Comparison of ENCODE assay signal across 19 mouse cellular contexts in genomic region chr17:58924754-58925546, GRCm38 (mm10).
DNase-seq lines count a peak whose midpoint lies in the region; ATAC-seq and TF ChIP-seq lines count a peak whose summit lies in the region.
"Had no signal": no experiment of that assay in that cellular context is flagged by ENCODE, and none has a peak within 500 bp of the region (broad histone marks: within the 10 kb centered on the region; RNA-seq: fewer than 3 reads in every experiment).

No protein-coding gene starts in this region.

- peak; percentile 6 to 18 for DNase-seq in spleen, postnatal 36 days (ENCODE audit: low spot score in 2 of 2)
- no peak for DNase-seq in spleen, adult 12 weeks (ENCODE audit: low spot score)
- DNase-seq in liver, embryonic 14.5 days (ENCODE audit: low read depth in 3 of 3, low spot score in 3 of 3) = peak; percentile 64 to 67 (median 66)
- no peak for DNase-seq in hindbrain, embryonic 14.5 days (ENCODE audit: low spot score)
- no peak for DNase-seq in heart, adult 11 months
- DNase-seq in ovary, adult 18-20 months (ENCODE audit: low spot score) = no peak
- DNase-seq: cerebellum, adult 8-10 months; heart, adult 2 months; kidney, postnatal 36 days; layer of hippocampus, adult 9-11 months; lung, adult 2 months; right cerebral cortex, postnatal 14 days had no signal

- H3K27me3 ChIP-seq in liver, embryonic 14.5 days (ENCODE audit: control insufficient read depth, insufficient read depth, low read length) = no peaks in the 10 kb centered on the region
- no peaks in the 10 kb centered on the region for H3K27me3 ChIP-seq in hindbrain, embryonic 14.5 days (ENCODE audit: control insufficient read depth, insufficient read depth, low read length)
- H3K27me3 ChIP-seq: CH12.LX; heart, embryonic 15.5 days; midbrain, embryonic 15.5 days had no signal

- H3K9me3 ChIP-seq in liver, embryonic 14.5 days (ENCODE audit: control insufficient read depth, low read length) = no peaks in the 10 kb centered on the region
- no peaks in the 10 kb centered on the region for H3K9me3 ChIP-seq in hindbrain, embryonic 14.5 days (ENCODE audit: control insufficient read depth, low read length)
- H3K9me3 ChIP-seq: heart, embryonic 15.5 days; midbrain, embryonic 15.5 days had no signal

- H3K4me1 ChIP-seq in liver, embryonic 14.5 days (replicated peaks; ENCODE audit: control insufficient read depth in 2 of 2, insufficient read depth in 2 of 2, low read length in 1 of 2) = peaks cover 19 to 24% of the 10 kb centered on the region in 2 experiments
- peaks cover 5% of the 10 kb centered on the region; the same call in 1 of the 2 replicates for H3K4me1 ChIP-seq in hindbrain, embryonic 14.5 days (replicated peaks; ENCODE audit: control insufficient read depth, insufficient read depth, low read length)
- H3K4me1 ChIP-seq: heart, embryonic 15.5 days; midbrain, embryonic 15.5 days had no signal

- peak overlapping the region; percentile 59 for H3K4me2 ChIP-seq in liver, embryonic 14.5 days (ENCODE audit: low read depth)
- no peak overlapping the region for H3K4me2 ChIP-seq in hindbrain, embryonic 14.5 days (replicated peaks)
- H3K4me2 ChIP-seq: heart, embryonic 15.5 days; midbrain, embryonic 15.5 days had no signal

- TF ChIP-seq EP300 in liver, embryonic 14.5 days (IDR thresholded peaks at IDR 0.05; ENCODE audit: low read depth) = peak; percentile 89

- peak; percentile 87 for ATAC-seq in erythroid progenitor cell, adult 5-6 weeks (replicated peaks; ENCODE audit: low FRiP score, poor library complexity, severe bottlenecking)
- ATAC-seq in liver, embryonic 14.5 days (ENCODE audit: insufficient read depth) = peak; percentile 96
- peak; percentile 93 for ATAC-seq in megakaryocyte-erythroid progenitor cell, adult 5-6 weeks (replicated peaks; ENCODE audit: low FRiP score, low TSS enrichment, poor library complexity, severe bottlenecking)
- no peak for ATAC-seq in hindbrain, embryonic 14.5 days (ENCODE audit: low FRiP score)

- peak overlapping the region; percentile 43; the same call in 1 of the 2 replicates for H3K9ac ChIP-seq in liver, embryonic 14.5 days (replicated peaks)
- H3K9ac ChIP-seq in hindbrain, embryonic 14.5 days = no peak overlapping the region
- H3K9ac ChIP-seq: heart, embryonic 15.5 days; midbrain, embryonic 15.5 days had no signal

- 12% methylated on average over 10 of the region's 10 CpGs for WGBS in liver, embryonic 14.5 days (ENCODE audit: insufficient replicate concordance)
- WGBS in hindbrain, embryonic 14.5 days = 69% methylated on average over 10 of the region's 10 CpGs

- peak overlapping the region; percentile 75 for H3K27ac ChIP-seq in liver, embryonic 14.5 days
- no peak overlapping the region for H3K27ac ChIP-seq in hindbrain, embryonic 14.5 days
- H3K27ac ChIP-seq: heart, adult 2 months; heart, embryonic 15.5 days; midbrain, embryonic 15.5 days; stomach, postnatal 0 days had no signal

- TF ChIP-seq CTCF in liver, embryonic 14.5 days (IDR thresholded peaks at IDR 0.05; ENCODE audit: low read depth) = no peak

- no peaks in the 10 kb centered on the region for H3K36me3 ChIP-seq in liver, embryonic 14.5 days (replicated peaks; ENCODE audit: control insufficient read depth, insufficient read depth, low read depth)
- no peaks in the 10 kb centered on the region for H3K36me3 ChIP-seq in hindbrain, embryonic 14.5 days (replicated peaks; ENCODE audit: control insufficient read depth, insufficient read depth)
- H3K36me3 ChIP-seq: heart, embryonic 15.5 days; midbrain, embryonic 15.5 days had no signal

- H3K4me3 ChIP-seq in liver, embryonic 14.5 days (ENCODE audit: insufficient read depth in 1 of 2, low read depth in 2 of 2, low read length in 2 of 2) = no peak overlapping the region
- no peak overlapping the region for H3K4me3 ChIP-seq in hindbrain, embryonic 14.5 days (replicated peaks; ENCODE audit: low read length)
- H3K4me3 ChIP-seq: heart, adult 2 months; heart, embryonic 15.5 days; midbrain, embryonic 15.5 days; myocyte had no signal

Comparison
In these comparisons a context has a peak if more than half of its experiments do, and no peak if none do; other contexts are left out.
1. DNase-seq: peak in spleen, postnatal 36 days (2 of 2) and liver, embryonic 14.5 days (3 of 3); none in spleen, adult 12 weeks (single experiment), hindbrain, embryonic 14.5 days (single experiment), heart, adult 11 months (single experiment) and ovary, adult 18-20 months (single experiment).